Mouse (Mus musculus): ENCODE measurements around the gene Tmem213.

DNA sequence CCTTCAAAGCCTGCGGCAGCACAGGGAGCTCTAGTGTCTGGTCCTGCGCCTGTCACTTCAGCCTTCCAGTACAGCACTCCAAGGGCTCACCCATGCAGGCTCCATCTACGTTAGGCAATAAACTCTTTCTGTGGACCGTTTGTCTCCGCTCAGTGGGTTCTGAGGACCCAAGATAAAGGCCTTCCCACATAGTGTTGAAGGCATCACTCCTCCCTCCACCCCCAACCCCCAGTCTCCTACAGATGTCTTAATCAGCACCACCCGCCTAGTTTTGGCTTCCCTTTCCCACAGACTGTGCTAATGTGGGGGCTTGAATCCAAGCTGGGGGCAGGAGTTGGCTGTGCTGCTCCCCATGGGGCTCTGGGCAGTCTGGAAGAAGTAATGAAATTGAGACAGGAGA, 5.3 kb upstream of the Tmem213 start:
- no peak for TF ChIP-seq CTCF (IDR thresholded peaks at IDR 0.05; ENCODE audit: control insufficient read depth, insufficient read depth, insufficient replicate concordance, low read depth, low read length)
- no peak for TF ChIP-seq POLR2A (IDR thresholded peaks at IDR 0.05; ENCODE audit: control insufficient read depth, low read depth, low read length)

All from testis, adult 2 months (tissue).